Mouse (Mus musculus): ENCODE results near the gene Gm35549.
"Not testable (repeated sequence)": the region's sequence is repeated elsewhere in the genome, so short reads cannot be mapped to it uniquely, and the experiment has no call there.

The Gm35549 gene

GRCm38 (mm10) chr9:122843760-122844159 lies at the start of gene Gm35549:
Gene Gm35549 (minus strand): TSS chr9:122844035.
- no peak for DNase-seq (ENCODE audit: low read depth, low spot score)

DNA sequence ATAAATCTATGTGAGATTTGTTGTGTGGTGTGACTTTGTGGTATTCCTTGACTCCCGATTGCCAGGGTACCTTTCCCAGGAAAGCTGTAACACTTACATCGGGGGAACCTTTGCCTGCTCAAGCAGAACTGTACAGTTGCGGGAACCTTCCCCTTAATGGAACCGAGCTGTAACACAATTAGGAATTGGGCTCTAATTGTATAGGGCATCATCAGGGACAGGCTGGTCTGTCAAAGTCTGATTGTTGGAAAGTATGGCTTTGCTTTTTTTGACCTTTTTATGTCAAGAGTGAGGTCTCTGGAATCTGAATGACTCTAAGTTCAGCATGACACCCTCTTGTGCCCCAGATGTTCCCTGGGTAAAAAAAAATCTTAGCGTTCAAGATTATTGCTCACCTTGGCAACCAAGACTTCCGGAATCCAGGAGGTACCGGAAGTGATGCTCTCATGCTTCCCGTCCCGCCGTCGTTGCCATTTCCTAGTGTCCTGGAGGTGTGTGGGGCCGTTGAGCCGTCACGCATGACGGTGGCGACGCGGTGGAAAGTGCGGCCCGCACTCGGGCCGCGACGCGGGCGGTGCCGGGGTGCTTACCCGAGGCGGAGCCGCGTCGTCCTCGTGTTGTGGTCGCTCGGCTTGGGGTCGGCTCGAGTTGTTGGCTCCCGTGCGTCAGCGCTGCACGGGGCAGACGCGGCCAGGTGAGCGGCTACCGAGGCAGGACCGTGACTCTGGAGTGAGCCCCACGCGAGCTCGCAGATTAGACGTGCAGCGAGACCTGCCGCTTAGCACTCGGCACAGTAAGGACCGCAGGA lies 42.7 kb upstream of the Gm35549 start:
- peak; percentile 43 for DNase-seq (ENCODE audit: low read depth, low spot score)

GRCm38 (mm10) chr9:122885385-122885784 lies 41.5 kb upstream of the Gm35549 start, which contains the start of gene Zkscan7:
Gene Zkscan7 (plus strand): TSS chr9:122885685.
- DNase-seq (ENCODE audit: low read depth, low spot score), result no peak

DNA sequence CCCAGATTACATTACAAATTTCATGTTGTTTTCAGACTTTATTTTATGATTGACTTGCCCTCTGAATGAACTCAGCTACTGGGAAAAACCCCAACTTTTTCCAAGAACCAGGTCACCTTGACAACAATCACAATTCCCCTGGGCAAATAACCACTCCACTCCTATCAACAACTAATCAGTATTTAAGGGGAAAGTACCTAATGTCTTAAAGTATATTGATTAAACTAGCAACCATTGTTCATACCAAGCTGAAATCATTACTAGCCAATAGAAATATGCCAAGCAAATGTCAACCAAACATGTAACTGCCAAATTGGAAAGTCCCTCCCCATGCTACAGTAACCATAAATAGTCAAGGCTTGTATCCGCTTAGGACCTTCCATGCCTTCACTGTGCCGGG lies 31.3 kb upstream of the Gm35549 start:
- DNase-seq (ENCODE audit: low read depth, low spot score), result no peak

DNA sequence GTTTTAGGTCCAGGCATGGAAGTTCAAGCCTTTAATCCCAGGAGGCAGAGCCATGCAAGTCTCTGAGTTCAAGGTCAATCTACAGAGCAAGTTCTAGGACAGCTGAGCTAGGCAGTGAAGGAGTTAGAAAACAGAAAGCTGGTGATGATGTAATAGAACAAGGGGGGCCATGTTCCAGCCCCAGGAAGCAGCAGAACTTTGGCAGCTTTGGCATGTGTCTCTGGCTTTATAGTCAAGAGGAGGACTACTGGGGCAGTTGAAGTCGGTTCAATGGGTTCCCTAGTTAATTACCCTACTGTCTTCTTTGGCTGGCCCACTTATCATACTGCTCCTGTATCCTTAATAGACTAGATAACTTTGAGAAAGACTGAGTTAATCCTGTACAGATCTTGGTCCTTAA lies 30.8 kb upstream of the Gm35549 start:
- DNase-seq (ENCODE audit: low read depth, low spot score), result no peak

- no peak for DNase-seq (ENCODE audit: low read depth, low spot score)
Observed at GRCm38 (mm10) chr9:122872595-122872994, 28.8 kb upstream of the Gm35549 start.

- no peak for DNase-seq (ENCODE audit: low read depth, low spot score)
Observed at GRCm38 (mm10) chr9:122866192-122866591, 22.4 kb upstream of the Gm35549 start.

DNA sequence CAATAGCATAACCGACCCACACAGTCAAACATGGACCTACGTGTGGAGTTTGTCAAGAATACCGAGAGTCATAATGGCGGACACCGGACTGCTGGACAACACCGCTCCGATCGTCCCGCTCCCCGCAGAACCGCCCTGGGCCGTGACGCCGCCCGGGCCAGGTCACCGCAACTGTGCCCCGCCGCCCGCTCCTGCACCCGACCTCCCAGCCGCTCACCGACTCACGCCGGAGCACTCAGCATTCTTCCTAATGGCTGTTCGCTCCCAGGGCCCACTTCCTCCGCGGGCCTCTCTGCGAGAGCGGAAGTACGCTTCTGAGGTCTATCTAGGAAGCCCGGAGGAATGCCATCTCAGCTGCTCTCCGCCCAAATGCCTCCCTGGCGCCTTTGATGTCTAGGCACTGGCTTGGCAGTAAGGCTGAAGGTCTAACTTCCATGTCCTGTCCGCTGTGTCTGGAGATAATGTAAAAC lies 21.9 kb upstream of the Gm35549 start, which contains the start of gene Zfp445:
TSS of gene Zfp445 (minus strand) at position 310 of the 470 bp plus-strand sequence.
- DNase-seq (ENCODE audit: low read depth, low spot score), result peak; percentile 69

DNA sequence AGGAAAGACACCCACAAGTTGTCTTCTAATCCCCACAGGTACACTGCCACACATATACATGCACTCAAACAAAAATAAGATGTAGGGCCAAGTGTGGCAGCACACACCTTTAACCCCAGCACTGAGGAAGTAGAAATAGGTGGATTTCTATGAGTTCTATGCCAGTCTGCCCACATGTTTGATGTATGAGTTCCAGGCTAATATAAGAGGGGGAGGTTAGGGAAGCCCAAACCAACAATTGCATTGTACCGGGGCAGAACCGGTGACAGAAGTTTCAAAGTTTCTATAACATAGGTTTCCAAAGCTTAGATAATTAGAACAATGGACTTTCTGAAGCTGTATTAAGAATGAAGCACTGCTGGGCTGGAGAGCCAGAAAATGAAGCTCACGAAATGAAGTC lies 21.0 kb upstream of the Gm35549 start:
- DNase-seq (ENCODE audit: low read depth, low spot score), result no peak

- DNase-seq (ENCODE audit: low read depth, low spot score), result no peak
Observed at GRCm38 (mm10) chr9:122863731-122864130, 19.9 kb upstream of the Gm35549 start.

DNA sequence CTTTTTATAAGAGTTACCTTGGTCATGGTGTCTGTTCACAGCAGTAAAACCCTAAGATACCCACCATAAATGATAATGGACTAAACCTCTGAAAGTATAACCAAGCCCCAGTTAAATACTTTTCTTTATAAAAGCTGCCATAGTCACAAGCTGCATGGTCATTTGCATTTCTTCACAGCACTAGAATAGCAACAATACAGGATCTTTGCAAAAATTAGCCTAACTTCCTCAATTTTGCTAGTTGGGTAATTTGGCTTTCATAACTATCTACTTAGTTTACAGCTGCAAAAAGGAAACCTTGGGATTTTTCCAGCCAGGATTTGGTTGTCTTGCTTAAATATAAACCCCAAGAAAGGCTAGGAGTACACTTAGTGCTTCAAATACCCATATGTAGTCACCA lies 16.9 kb upstream of the Gm35549 start:
- no peak for DNase-seq (ENCODE audit: low read depth, low spot score)

- no peak for DNase-seq (ENCODE audit: low read depth, low spot score)
Observed at GRCm38 (mm10) chr9:122856716-122857115, 12.9 kb upstream of the Gm35549 start.

DNA sequence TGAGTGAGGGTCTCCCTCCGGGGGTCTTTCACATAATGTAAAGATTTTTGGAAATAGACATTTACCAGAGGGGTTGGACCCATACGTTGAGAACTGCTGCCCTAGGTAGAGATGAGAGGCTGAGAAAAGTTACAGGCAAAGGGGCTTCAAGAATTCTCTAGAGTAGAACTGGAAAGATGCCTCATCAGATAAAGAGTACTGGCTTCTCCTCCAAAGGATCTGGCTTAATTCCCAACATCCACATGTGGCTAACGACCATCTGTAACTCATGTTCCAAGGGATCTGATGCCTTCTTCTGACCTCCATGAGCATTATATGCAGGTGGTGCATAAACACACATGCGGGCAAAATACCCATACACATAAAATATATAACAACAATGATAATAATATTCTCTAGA lies 11.8 kb upstream of the Gm35549 start:
- DNase-seq (ENCODE audit: low read depth, low spot score), result no peak

GRCm38 (mm10) chr9:122855141-122855540 lies 11.3 kb upstream of the Gm35549 start:
- DNase-seq (ENCODE audit: low read depth, low spot score), result not testable (repeated sequence)

GRCm38 (mm10) chr9:122854526-122854925 lies 10.7 kb upstream of the Gm35549 start:
- no peak for DNase-seq (ENCODE audit: low read depth, low spot score)

DNA sequence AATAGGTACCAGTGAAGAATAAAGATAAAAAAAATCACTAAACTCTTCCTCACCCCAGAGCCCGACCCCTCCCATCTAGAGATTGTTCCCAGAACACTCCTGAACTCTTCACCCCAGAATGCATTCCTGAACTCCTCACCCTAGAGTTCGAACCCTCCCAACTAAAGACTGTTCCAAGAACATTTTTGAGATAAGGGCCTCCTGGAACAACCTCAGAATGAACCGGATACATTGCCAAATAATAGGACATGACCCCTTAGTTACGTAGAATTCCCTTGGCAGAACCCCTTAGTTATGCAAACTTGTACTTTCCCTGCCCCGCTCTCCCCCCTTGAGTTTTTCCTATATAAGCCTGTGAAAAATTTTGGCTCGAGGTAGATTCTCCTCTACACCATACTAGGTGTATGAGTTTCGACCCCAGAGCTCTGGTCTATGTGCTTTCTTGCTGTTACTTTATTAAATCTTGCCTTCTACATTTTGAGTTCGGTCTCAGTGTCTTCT lies 4.0 kb upstream of the Gm35549 start:
- not testable (repeated sequence) for DNase-seq (ENCODE audit: low read depth, low spot score)

GRCm38 (mm10) chr9:122846156-122846555 lies 2.3 kb upstream of the Gm35549 start:
- DNase-seq (ENCODE audit: low read depth, low spot score), result peak; percentile 18

- DNase-seq (ENCODE audit: low read depth, low spot score), result no peak
Observed at GRCm38 (mm10) chr9:122845621-122846020, 1.8 kb upstream of the Gm35549 start.

- no peak for DNase-seq (ENCODE audit: low read depth, low spot score)
Observed at GRCm38 (mm10) chr9:122837680-122838079, 6.2 kb downstream of the Gm35549 start.

DNA sequence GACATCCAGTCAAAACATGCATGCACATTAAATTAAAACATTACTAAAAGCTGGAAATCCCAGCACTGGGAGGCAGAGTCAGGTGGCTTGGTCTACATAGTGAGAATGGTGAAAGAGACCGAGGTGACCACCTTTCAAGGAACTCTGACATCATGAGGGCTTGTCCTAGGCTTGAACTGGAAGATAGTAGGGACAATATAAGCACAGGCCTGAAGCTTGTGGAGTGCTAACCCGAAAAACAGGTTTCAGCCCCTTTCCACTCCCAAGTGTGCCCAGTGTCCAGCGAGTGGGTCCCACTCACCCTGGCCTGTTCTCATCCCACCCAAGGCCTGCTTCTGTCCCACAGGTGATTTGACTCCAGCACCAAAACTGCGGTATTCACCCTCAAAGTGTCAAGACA lies 6.6 kb downstream of the Gm35549 start:
- DNase-seq (ENCODE audit: low read depth, low spot score), result no peak

GRCm38 (mm10) chr9:122836790-122837189 lies 7.0 kb downstream of the Gm35549 start:
- peak; percentile 47 for DNase-seq (ENCODE audit: low read depth, low spot score)

DNA sequence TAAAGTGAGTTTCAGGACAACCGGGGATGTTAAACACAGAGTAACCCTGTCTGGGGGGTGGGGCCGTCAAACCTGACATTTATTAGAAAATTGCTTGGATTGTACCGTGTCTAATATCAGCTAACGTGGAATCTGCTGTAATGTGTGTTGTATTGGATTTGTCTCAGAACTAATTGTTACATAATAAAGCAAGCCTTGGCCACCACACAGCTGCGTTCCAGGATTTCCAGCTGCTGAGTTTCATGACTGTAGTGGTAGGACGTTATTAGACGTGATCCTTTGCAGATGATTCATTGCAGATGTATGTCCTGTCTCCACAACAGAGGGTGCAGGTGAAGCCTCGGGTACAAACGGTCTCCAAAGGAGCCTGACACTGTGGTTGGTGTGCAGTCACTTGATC lies 7.7 kb downstream of the Gm35549 start:
- DNase-seq (ENCODE audit: low read depth, low spot score), result no peak

DNA sequence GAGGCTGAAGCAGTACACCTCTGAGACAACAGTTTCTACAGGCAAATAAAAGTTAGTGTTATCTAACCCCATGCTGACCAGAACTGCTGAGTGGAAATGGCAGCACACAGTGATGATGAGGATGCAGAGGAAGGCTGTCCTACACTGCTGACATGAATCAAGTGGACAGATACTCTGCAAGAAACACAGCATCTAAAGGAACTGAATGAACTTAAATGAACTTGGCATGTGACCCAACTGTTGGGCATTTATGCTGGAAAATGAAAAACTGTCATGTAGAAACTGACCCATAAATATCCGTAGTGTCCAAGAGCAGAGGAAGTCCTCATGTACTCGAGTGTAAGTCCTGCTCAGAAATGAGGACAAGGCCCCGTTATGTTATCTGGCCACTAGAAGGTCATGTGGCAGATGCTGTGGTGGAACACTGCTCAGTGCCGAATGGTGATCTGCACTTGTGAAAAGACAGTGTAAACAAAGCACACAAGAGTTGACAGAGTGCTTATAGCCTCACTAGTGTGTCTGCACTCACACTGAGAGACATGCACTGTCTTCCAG lies 13.9 kb downstream of the Gm35549 start:
- no peak for DNase-seq (ENCODE audit: low read depth, low spot score)
